Mouse (Mus musculus) forebrain, embryonic 12.5 days (tissue): ENCODE measurements around the gene Ano6. TPM values are rescaled to one million over a fixed set of nuclear protein-coding genes. Genes with fewer than 3 reads are reported as not detected.

Experiments used
- ATAC-seq: fragments of 200-750 bp; cut with Nextera tagmentation; 2 replicates; pipeline ENCODE4 v1.8.0; 2017; ENCODE audit warnings: moderate TSS enrichment; ENCODE audit not compliant: low FRiP score
- H3K27ac ChIP-seq: fragments of 300-500 bp; sonication (generic); 2 replicates; pipeline ENCODE4 v1.5.1; 2016; ENCODE audit warnings: mild to moderate bottlenecking
- H3K27me3 ChIP-seq: fragments of 300-500 bp; sonication (generic); 2 replicates; pipeline ENCODE4 v1.6.1; 2016; ENCODE audit warnings: mild to moderate bottlenecking
- H3K36me3 ChIP-seq: fragments of 300-500 bp; sonication (generic); replicated peaks from 2 replicates; pipeline ENCODE4 v1.6.1; 2016; ENCODE audit warnings: mild to moderate bottlenecking
- H3K4me1 ChIP-seq: fragments of 300-500 bp; sonication (generic); 2 replicates; pipeline ENCODE4 v1.6.1; 2016
- H3K4me2 ChIP-seq: fragments of 300-500 bp; sonication (generic); 2 replicates; pipeline ENCODE4 v1.6.1; 2016; ENCODE audit warnings: mild to moderate bottlenecking, moderate library complexity
- H3K4me3 ChIP-seq: fragments of 300-500 bp; sonication (generic); replicated peaks from 2 replicates; pipeline ENCODE4 v1.5.1; 2016; ENCODE audit warnings: mild to moderate bottlenecking
- H3K9ac ChIP-seq: fragments of 300-500 bp; sonication (generic); 2 replicates; pipeline ENCODE4 v1.6.1; 2016; ENCODE audit warnings: mild to moderate bottlenecking
- H3K9me3 ChIP-seq: fragments of 300-500 bp; sonication (generic); 2 replicates; pipeline ENCODE4 v1.6.1; 2016
- WGBS: fragments of 180-500 bp; shearing (Covaris S2); methylation state at CpG from one replicate; pipeline ENCODE4 v1.1.7; 2016; 5-methylcytosine and 5-hydroxymethylcytosine counted together
- polyA plus RNA-seq: library from polyadenylated mRNA; unstranded; fragments of >200 nt; fragmentation: Nextera tagmentation; extraction: Ambion mirVana; gene quantifications from 2 replicates; pipeline ENCODE4 v1.2.1, GENCODE M21; 2016

Ano6 gene
- polyA plus RNA-seq, 1 experiment from 2014 or later, result 36.3 TPM

DNA sequence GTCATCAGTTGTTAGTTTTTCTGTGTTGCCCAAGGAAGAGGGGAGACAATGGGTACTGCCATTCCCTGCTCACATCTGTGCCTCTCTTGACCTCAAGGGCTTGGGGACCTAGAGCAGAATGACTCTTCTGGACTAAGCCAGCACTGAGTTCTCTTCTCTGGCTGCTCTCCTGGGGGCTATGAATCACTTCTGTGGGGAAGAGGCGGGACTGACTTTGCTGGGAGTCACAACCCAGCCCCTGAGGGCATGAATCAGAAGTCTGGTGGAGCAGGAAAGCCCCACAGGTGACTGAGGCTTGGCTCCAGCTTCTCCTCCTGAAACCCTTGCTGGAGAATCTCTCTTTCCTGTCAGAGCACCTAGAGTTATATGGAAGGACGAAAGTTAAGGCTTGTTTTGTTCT lies 12.1 kb downstream of the Ano6 start:
- H3K36me3 ChIP-seq, result 0 out of 2 replicates have a peak, but pooled peaks cover 10% of the 10 kb centered on the region
- H3K27me3 ChIP-seq, result no peaks in the 10 kb centered on the region
- H3K4me3 ChIP-seq, result no peak overlapping the region
- H3K27ac ChIP-seq, result no peak overlapping the region
- 92% methylated on average over 2 of the region's 2 CpGs for WGBS
- H3K9me3 ChIP-seq, result no peaks in the 10 kb centered on the region
- H3K4me1 ChIP-seq, result peaks cover 22% of the 10 kb centered on the region
- H3K4me2 ChIP-seq, result no peak overlapping the region
- ATAC-seq, result no peak
- no peak overlapping the region for H3K9ac ChIP-seq

DNA sequence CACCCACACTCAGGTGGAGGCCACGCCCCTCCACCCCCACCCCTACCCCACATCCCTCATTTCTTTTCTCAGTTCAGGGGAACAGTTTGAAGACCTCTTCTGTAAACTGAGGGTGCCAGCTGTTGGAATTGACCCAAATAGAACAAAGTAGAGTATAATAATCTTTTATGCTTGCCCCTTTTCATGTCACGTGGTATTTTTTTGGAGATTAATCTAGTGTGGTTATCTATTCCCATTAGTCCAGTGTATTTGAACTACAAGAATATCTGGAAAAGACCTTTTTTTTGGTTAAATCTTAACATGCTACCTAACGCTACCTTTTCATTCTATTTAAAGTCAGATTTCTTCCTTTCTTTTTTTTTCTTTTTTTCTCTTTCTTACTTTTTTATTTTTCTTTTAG lies 12.8 kb downstream of the Ano6 start:
- Histone ChIP-seq H3K9me3 (no peaks in the 10 kb centered on the region), H3K36me3 (0 out of 2 replicates have a peak, but pooled peaks cover 11% of the 10 kb centered on the region), H3K4me1 (peaks cover 22% of the 10 kb centered on the region), H3K9ac (no peak overlapping the region), H3K4me3 (no peak overlapping the region), H3K27me3 (no peaks in the 10 kb centered on the region), H3K27ac (no peak overlapping the region), H3K4me2 (no peak overlapping the region)
- WGBS, result 83% methylated on average over 3 of the region's 3 CpGs
- no peak for ATAC-seq

GRCm38 (mm10) chr15:95804255-95804654 lies 13.6 kb downstream of the Ano6 start:
- Histone ChIP-seq H3K4me2 (no peak overlapping the region), H3K27ac (no peak overlapping the region), H3K4me3 (no peak overlapping the region), H3K9me3 (no peaks in the 10 kb centered on the region), H3K36me3 (0 out of 2 replicates have a peak, but pooled peaks cover 7% of the 10 kb centered on the region), H3K4me1 (peaks cover 22% of the 10 kb centered on the region), H3K9ac (no peak overlapping the region), H3K27me3 (no peaks in the 10 kb centered on the region)
- no peak for ATAC-seq
- 65% methylated on average over 7 of the region's 7 CpGs for WGBS

DNA sequence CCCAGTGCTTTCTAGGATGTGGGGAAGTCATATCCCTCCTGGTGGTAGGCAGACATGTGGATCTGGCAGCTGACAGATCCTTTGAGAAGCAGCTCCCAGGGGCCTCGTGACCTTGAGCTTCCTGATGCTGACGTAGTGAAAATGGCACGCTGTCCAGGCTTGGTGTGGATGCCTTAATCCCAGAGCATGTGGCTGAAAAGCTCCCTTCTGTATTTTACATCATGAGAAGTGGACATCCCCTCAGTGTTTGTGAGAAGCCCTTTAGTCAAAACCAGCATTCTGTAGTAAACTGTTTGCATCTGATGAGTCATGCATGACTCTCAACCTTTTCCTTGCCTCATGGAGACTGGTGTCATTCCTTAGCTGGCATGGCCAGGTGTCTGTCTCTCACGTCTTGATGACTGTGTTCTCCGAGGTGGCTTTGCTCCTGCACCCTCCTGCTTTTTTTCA lies 14.4 kb downstream of the Ano6 start:
- H3K27ac ChIP-seq, result peak overlapping the region; percentile 15; the same call in 1 of the 2 replicates

GRCm38 (mm10) chr15:95807908-95808307 lies 17.3 kb downstream of the Ano6 start:
- Histone ChIP-seq H3K27ac (no peak overlapping the region), H3K36me3 (peaks cover 15% of the 10 kb centered on the region), H3K4me3 (no peak overlapping the region), H3K4me1 (peaks cover 14% of the 10 kb centered on the region), H3K4me2 (no peak overlapping the region), H3K27me3 (no peaks in the 10 kb centered on the region), H3K9me3 (no peaks in the 10 kb centered on the region), H3K9ac (no peak overlapping the region)
- 74% methylated on average over 3 of the region's 3 CpGs for WGBS
- ATAC-seq, result no peak

More for the DNA sequence above, 14.4 kb downstream of the Ano6 start:
- no peaks in the 10 kb centered on the region for H3K9me3 ChIP-seq
- 83% methylated on average over 5 of the region's 5 CpGs for WGBS
- H3K27me3 ChIP-seq, result no peaks in the 10 kb centered on the region
- no peak overlapping the region for H3K9ac ChIP-seq
- peaks cover 22% of the 10 kb centered on the region for H3K4me1 ChIP-seq
- no peak overlapping the region for H3K4me3 ChIP-seq
- ATAC-seq, result no peak
- H3K36me3 ChIP-seq, result 0 out of 2 replicates have a peak, but pooled peaks cover 7% of the 10 kb centered on the region
- H3K4me2 ChIP-seq, result no peak overlapping the region

DNA sequence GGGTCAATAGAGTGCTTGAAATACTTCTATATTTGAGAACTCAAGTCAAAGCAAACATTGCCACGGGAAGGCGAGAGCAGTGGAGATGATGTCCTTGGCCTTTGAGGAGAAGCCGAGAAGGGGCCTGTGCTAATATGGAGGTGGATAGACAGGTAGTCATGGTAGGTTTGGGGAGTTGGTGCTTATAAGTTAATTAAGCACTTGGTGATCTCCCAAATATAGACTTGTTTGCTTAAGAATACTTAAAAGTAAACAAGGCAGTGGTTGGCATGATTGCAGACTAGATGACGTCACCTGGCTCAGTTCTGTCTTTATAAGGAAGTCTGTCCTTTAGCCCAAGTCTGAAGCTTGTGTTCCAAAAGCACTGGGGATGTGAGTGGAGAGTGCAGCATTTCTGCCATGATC lies 19.7 kb downstream of the Ano6 start:
- 92% methylated on average over 4 of the region's 4 CpGs for WGBS
- Histone ChIP-seq H3K9ac (no peak overlapping the region), H3K9me3 (no peaks in the 10 kb centered on the region), H3K4me2 (no peak overlapping the region), H3K27me3 (no peaks in the 10 kb centered on the region), H3K4me3 (no peak overlapping the region), H3K4me1 (no peaks in the 10 kb centered on the region), H3K36me3 (peaks cover 15% of the 10 kb centered on the region), H3K27ac (no peak overlapping the region)
- ATAC-seq, result no peak

DNA sequence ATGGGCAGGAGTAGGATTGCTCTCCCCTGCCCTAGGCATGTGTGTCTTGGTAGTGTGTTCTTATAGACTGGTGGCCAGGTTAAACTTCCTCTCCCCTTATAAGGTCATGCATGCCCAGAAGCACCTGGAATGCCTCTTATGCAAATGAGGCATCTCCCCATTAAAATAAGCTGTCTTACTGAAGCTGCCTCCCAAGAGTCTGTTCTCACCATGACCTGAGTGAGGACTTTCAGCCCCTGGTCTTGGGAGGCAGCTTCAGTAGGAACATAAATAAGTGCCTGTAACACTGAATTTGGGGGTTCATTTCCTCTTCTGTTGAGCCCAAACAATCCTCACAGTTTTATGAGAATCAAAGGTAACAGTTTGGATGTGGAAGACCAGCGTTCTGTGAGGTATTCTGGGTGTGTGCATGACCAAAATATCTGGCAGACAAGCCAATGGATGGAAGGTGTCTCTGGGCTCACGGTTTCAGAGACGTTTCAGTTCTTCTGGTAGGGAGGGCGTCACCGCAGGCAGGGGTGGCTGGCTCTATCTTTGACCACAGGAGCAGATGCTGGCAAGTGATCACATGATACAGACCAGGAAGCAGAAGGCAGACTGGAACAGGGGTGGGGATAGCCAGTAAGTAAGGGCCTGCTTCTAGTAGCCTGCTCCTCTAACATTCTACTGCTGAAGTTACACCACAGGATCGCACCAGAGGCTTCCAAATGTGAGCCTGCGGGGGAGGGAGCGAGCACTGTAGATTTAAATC lies 22.4 kb downstream of the Ano6 start:
- 93% methylated on average over 8 of the region's 8 CpGs for WGBS
- no peaks in the 10 kb centered on the region for H3K27me3 ChIP-seq
- no peak for ATAC-seq

DNA sequence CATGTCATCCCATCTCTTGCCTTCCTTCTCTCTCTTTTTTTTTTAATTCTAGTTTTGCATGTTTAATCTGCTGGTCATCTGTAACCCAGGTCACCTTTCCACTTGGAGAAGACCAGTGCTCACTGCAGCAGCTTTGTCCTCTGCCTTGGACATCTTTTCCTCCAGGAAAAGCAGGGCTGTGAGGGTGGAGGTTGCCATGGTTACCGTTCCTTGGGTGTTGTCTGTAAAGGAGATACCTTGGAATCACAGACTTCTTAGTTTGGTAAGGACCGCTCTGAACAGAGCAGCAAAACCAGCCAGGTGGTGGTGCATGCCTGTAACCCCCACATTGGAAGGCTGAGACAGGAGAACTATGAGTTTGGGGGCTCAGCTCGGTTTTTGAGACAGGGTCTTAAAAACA lies 26.9 kb downstream of the Ano6 start:
- no peak overlapping the region for H3K4me3 ChIP-seq
- no peak for ATAC-seq
- H3K36me3 ChIP-seq, result peaks cover 1% of the 10 kb centered on the region; the same call in 1 of the 2 replicates
- 82% methylated on average over 3 of the region's 3 CpGs for WGBS
- no peaks in the 10 kb centered on the region for H3K27me3 ChIP-seq
- no peak overlapping the region for H3K9ac ChIP-seq
- H3K27ac ChIP-seq, result no peak overlapping the region
- H3K4me2 ChIP-seq, result no peak overlapping the region
- no peaks in the 10 kb centered on the region for H3K9me3 ChIP-seq
- peaks cover 4% of the 10 kb centered on the region; the same call in 1 of the 2 replicates for H3K4me1 ChIP-seq

More for the DNA sequence above, 22.4 kb downstream of the Ano6 start:
- H3K4me2 ChIP-seq, result no peak overlapping the region
- no peak overlapping the region for H3K27ac ChIP-seq
- no peak overlapping the region for H3K4me3 ChIP-seq
- H3K36me3 ChIP-seq, result peaks cover 15% of the 10 kb centered on the region
- H3K9ac ChIP-seq, result no peak overlapping the region
- peaks cover 4% of the 10 kb centered on the region; the same call in 1 of the 2 replicates for H3K4me1 ChIP-seq
- H3K9me3 ChIP-seq, result no peaks in the 10 kb centered on the region

- WGBS, result 83% methylated on average over 8 of the region's 9 CpGs
- ATAC-seq, result no peak
- no peak overlapping the region for H3K27ac ChIP-seq
Observed at GRCm38 (mm10) chr15:95819249-95820035, 28.8 kb downstream of the Ano6 start.

GRCm38 (mm10) chr15:95820142-95820541 lies 29.5 kb downstream of the Ano6 start:
- Histone ChIP-seq H3K27me3 (no peaks in the 10 kb centered on the region), H3K4me3 (no peak overlapping the region), H3K9ac (no peak overlapping the region), H3K36me3 (peaks cover 5% of the 10 kb centered on the region; the same call in 1 of the 2 replicates), H3K4me2 (no peak overlapping the region), H3K4me1 (peaks cover 4% of the 10 kb centered on the region; the same call in 1 of the 2 replicates), H3K27ac (no peak overlapping the region), H3K9me3 (no peaks in the 10 kb centered on the region)
- WGBS, result 90% methylated on average over 12 of the region's 12 CpGs
- no peak for ATAC-seq

More at GRCm38 (mm10) chr15:95819249-95820035, 28.8 kb downstream of the Ano6 start:
- H3K4me1 ChIP-seq, result peaks cover 4% of the 10 kb centered on the region; the same call in 1 of the 2 replicates
- no peak overlapping the region for H3K4me3 ChIP-seq
- no peak overlapping the region for H3K4me2 ChIP-seq
- H3K27me3 ChIP-seq, result no peaks in the 10 kb centered on the region
- H3K9me3 ChIP-seq, result no peaks in the 10 kb centered on the region
- H3K9ac ChIP-seq, result no peak overlapping the region
- no peaks in the 10 kb centered on the region for H3K36me3 ChIP-seq

DNA sequence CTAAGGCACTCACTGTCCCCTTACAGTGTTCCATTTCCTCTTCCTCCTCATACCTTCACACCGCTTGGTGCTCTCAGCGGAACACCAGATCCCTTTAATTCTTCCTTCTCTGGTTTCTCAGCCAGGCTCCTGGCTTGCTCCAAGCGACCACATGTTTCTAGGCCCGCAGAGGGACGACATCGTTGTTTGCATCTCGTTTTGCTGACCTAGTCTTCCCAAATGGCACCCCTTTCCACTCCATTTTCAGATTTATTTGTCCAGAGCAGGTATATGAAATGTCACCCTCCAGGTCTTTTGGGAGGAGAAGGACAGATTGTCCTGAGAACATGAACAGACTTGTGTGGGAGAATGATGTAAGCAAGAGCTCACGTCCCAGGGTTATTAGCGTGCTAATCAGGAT lies 30.0 kb downstream of the Ano6 start:
- no peak overlapping the region for H3K4me2 ChIP-seq
- peaks cover 7% of the 10 kb centered on the region; the same call in 1 of the 2 replicates for H3K36me3 ChIP-seq
- H3K9ac ChIP-seq, result no peak overlapping the region
- H3K27me3 ChIP-seq, result no peaks in the 10 kb centered on the region
- WGBS, result 95% methylated on average over 9 of the region's 9 CpGs
- no peak overlapping the region for H3K4me3 ChIP-seq
- peaks cover 4% of the 10 kb centered on the region; the same call in 1 of the 2 replicates for H3K4me1 ChIP-seq
- no peaks in the 10 kb centered on the region for H3K9me3 ChIP-seq
- no peak for ATAC-seq
- H3K27ac ChIP-seq, result no peak overlapping the region

GRCm38 (mm10) chr15:95822099-95822498 lies 31.5 kb downstream of the Ano6 start:
- no peaks in the 10 kb centered on the region for H3K27me3 ChIP-seq
- H3K27ac ChIP-seq, result no peak overlapping the region
- peaks cover 7% of the 10 kb centered on the region; the same call in 1 of the 2 replicates for H3K36me3 ChIP-seq
- H3K4me1 ChIP-seq, result peaks cover 8% of the 10 kb centered on the region
- H3K4me2 ChIP-seq, result no peak overlapping the region
- no peak overlapping the region for H3K9ac ChIP-seq
- 94% methylated on average over 9 of the region's 9 CpGs for WGBS
- no peaks in the 10 kb centered on the region for H3K9me3 ChIP-seq
- H3K4me3 ChIP-seq, result no peak overlapping the region
- no peak for ATAC-seq
